Mouse (Mus musculus): ENCODE data around the gene Timm9. TPM values are rescaled to one million over a fixed set of nuclear protein-coding genes. Genes with fewer than 3 reads are reported as not detected.

The Timm9 gene
- total and polyA plus RNA-seq, 3 experiments: 68.4 to 147 TPM; not detected in 1

- Histone ChIP-seq H3K4me3 (ENCODE audit: control insufficient read depth in 1 of 2, insufficient read depth in 1 of 2, low read depth in 2 of 2, low read length in 2 of 2) (no peak overlapping the region), H3K36me3 (ENCODE audit: control insufficient read depth in 1 of 2, insufficient read depth in 2 of 2, low read length in 2 of 2) (peaks cover 2 to 7% of the 10 kb centered on the region in 2 experiments), H3K79me2 (ENCODE audit: control insufficient read depth, insufficient read depth, low read length, poor library complexity) (no peaks in the 10 kb centered on the region), H3K27me3 (ENCODE audit: control insufficient read depth in 1 of 2, insufficient read depth in 2 of 2, low read length in 2 of 2) (no peaks in the 10 kb centered on the region), H3K4me1 (ENCODE audit: control insufficient read depth in 1 of 2, insufficient read depth in 2 of 2, low read length in 2 of 2) (peaks cover 0 to 5% of the 10 kb centered on the region in 2 experiments; a peak in 2 of 4 replicates), H3K9ac (ENCODE audit: control insufficient read depth, low read depth, low read length, poor library complexity, severe bottlenecking) (no peak overlapping the region), H3K9me3 (replicated peaks; ENCODE audit: insufficient read depth, low read length) (no peaks in the 10 kb centered on the region), H3K27ac (ENCODE audit: control insufficient read depth, low read depth, low read length) (no peak overlapping the region)
- DNase-seq (ENCODE audit: low read depth, low spot score): no peak
- TF ChIP-seq TCF12 (IDR thresholded peaks at IDR 0.05; ENCODE audit: low read depth, low read length): no peak
- no peak for TF ChIP-seq ZC3H11A (IDR thresholded peaks at IDR 0.05; ENCODE audit: low read depth, low read length)
- no peak for TF ChIP-seq ZKSCAN1 (IDR thresholded peaks at IDR 0.05; ENCODE audit: low read depth, low read length)
Measured at GRCm38 (mm10) chr12:71148801-71149200, 12.3 kb upstream of the Timm9 start.

GRCm38 (mm10) chr12:71147641-71148040, 11.2 kb upstream of the Timm9 start:
- no peaks in the 10 kb centered on the region for H3K9me3 ChIP-seq (replicated peaks; ENCODE audit: insufficient read depth, low read length)
- H3K27ac ChIP-seq (ENCODE audit: control insufficient read depth, low read depth, low read length): no peak overlapping the region
- peaks cover 0 to 5% of the 10 kb centered on the region in 2 experiments; a peak in 2 of 4 replicates for H3K4me1 ChIP-seq (ENCODE audit: control insufficient read depth in 1 of 2, insufficient read depth in 2 of 2, low read length in 2 of 2)
- H3K4me3 ChIP-seq (ENCODE audit: control insufficient read depth in 1 of 2, insufficient read depth in 1 of 2, low read depth in 2 of 2, low read length in 2 of 2): no peak overlapping the region
- TF ChIP-seq SMC3 (IDR thresholded peaks at IDR 0.05; ENCODE audit: low read depth, low read length) (peak; percentile 68), POLR2AphosphoS5 (IDR thresholded peaks at IDR 0.05; ENCODE audit: borderline replicate concordance, low read depth, low read length) (no peak), RAD21 (IDR thresholded peaks at IDR 0.05; ENCODE audit: low read depth, low read length) (peak; percentile 64), SIN3A (IDR thresholded peaks at IDR 0.05; ENCODE audit: low read length) (0 out of 2 replicates have a peak, but pooled peaks have one; percentile 32), ZKSCAN1 (IDR thresholded peaks at IDR 0.05; ENCODE audit: low read depth, low read length) (no peak), CTCF (IDR thresholded peaks at IDR 0.05 in 2 of 3, conservative IDR thresholded peaks at IDR 0.05 in 1 of 3; ENCODE audit: control insufficient read depth in 1 of 3, insufficient read depth in 1 of 3, low read depth in 2 of 3, low read length in 3 of 3, poor library complexity in 1 of 3, severe bottlenecking in 1 of 3) (peak; percentile 36 to 74 (median 70))
- no peaks in the 10 kb centered on the region for H3K27me3 ChIP-seq (ENCODE audit: control insufficient read depth in 1 of 2, insufficient read depth in 2 of 2, low read length in 2 of 2)
- peak; percentile 73 for DNase-seq (ENCODE audit: low read depth, low spot score)
- H3K79me2 ChIP-seq (ENCODE audit: control insufficient read depth, insufficient read depth, low read length, poor library complexity): no peaks in the 10 kb centered on the region
- H3K36me3 ChIP-seq (ENCODE audit: control insufficient read depth in 1 of 2, insufficient read depth in 2 of 2, low read length in 2 of 2): peaks cover 2 to 3% of the 10 kb centered on the region in 2 experiments
- H3K9ac ChIP-seq (ENCODE audit: control insufficient read depth, low read depth, low read length, poor library complexity, severe bottlenecking): no peak overlapping the region

GRCm38 (mm10) chr12:71141189-71141588, 4.7 kb upstream of the Timm9 start:
- TF ChIP-seq MAX (IDR thresholded peaks at IDR 0.05; ENCODE audit: low read length) (no peak), HCFC1 (IDR thresholded peaks at IDR 0.05; ENCODE audit: low read depth, low read length) (no peak), CTCF (IDR thresholded peaks at IDR 0.05 in 2 of 3, conservative IDR thresholded peaks at IDR 0.05 in 1 of 3; ENCODE audit: control insufficient read depth in 1 of 3, insufficient read depth in 1 of 3, low read depth in 2 of 3, low read length in 3 of 3, poor library complexity in 1 of 3, severe bottlenecking in 1 of 3) (peak in 2 of 3 experiments; percentile 25 to 31; a peak in 2 of 6 replicates)
- Histone ChIP-seq H3K9ac (ENCODE audit: control insufficient read depth, low read depth, low read length, poor library complexity, severe bottlenecking) (no peak overlapping the region), H3K4me1 (ENCODE audit: control insufficient read depth in 1 of 2, insufficient read depth in 2 of 2, low read length in 2 of 2) (no peaks in the 10 kb centered on the region; a peak in 1 of 4 replicates), H3K9me3 (replicated peaks; ENCODE audit: insufficient read depth, low read length) (no peaks in the 10 kb centered on the region), H3K27me3 (ENCODE audit: control insufficient read depth in 1 of 2, insufficient read depth in 2 of 2, low read length in 2 of 2) (no peaks in the 10 kb centered on the region), H3K27ac (ENCODE audit: control insufficient read depth, low read depth, low read length) (no peak overlapping the region), H3K4me3 (ENCODE audit: control insufficient read depth in 1 of 2, insufficient read depth in 1 of 2, low read depth in 2 of 2, low read length in 2 of 2) (no peak overlapping the region), H3K36me3 (ENCODE audit: control insufficient read depth in 1 of 2, insufficient read depth in 2 of 2, low read length in 2 of 2) (peaks cover 0 to 6% of the 10 kb centered on the region in 2 experiments; a peak in 2 of 4 replicates), H3K79me2 (ENCODE audit: control insufficient read depth, insufficient read depth, low read length, poor library complexity) (peaks cover 7% of the 10 kb centered on the region)
- DNase-seq (ENCODE audit: low read depth, low spot score): peak; percentile 53
